Mouse (Mus musculus) stomach, postnatal 0 days (tissue): Measurements from ENCODE around the gene Vps45.

Experiments
- CTCF ChIP-seq: IDR thresholded peaks from 2 replicates; pipeline ENCODE4 v1.5.1; 2016; ENCODE audit warnings: antibody characterized with exemption, low read depth, mild to moderate bottlenecking, moderate library complexity
- EP300 ChIP-seq: optimal IDR thresholded peaks from 2 replicates; pipeline ENCODE3; 2016; ENCODE audit warnings: antibody characterized with exemption

DNA sequence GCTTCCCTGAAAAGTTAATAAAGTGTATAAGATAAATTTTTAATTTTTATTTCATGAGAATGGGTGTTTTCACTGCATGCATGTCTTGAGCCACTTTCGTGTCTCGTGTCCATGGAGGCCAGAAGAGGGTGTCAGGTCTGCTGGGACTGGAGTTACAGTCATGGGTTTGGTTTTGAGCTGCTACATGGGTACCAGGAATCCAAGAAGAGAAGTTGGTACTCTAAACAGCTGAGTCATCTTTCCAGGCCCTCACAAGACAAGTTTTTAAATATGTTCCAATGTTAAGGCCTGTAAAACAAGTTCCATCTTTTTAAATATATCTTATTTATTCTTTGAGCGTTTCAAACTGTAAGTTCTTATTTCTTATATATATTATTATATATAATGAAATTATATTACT lies 6.0 kb upstream of the Vps45 start:
- TF ChIP-seq CTCF: no peak
- no peak for TF ChIP-seq EP300
